Mouse (Mus musculus) CH12.LX (cell line): ENCODE results near the gene Olfr531. TPM values are rescaled to one million over a fixed set of nuclear protein-coding genes. Genes with fewer than 3 reads are reported as not detected.

Source experiments
- DNase-seq: peaks from one replicate; pipeline ENCODE4 v3.0.0-alpha.2; 2013; ENCODE audit errors: extremely low read depth
- H3K27ac ChIP-seq: 2 replicates; pipeline ENCODE4 v1.5.1; 2012; ENCODE audit warnings: low read depth, mild to moderate bottlenecking, control low read depth, moderate library complexity; ENCODE audit not compliant: insufficient read depth
- H3K27me3 ChIP-seq: replicated peaks from 2 replicates; pipeline ENCODE3; 2012; ENCODE audit warnings: inconsistent platforms
- H3K36me3 ChIP-seq, 2 experiments: replicated peaks in 1 of 2; 2 replicates each; pipeline versions ENCODE3 to v1.6.1; 2012; ENCODE audit warnings: inconsistent platforms in 1 of 2, low read length in 1 of 2, mild to moderate bottlenecking in 1 of 2, mixed read lengths in 1 of 2, moderate library complexity in 1 of 2; ENCODE audit not compliant: control insufficient read depth in 1 of 2, insufficient read depth in 1 of 2
- H3K4me1 ChIP-seq, 2 experiments: 2 replicates each; pipeline ENCODE4 v1.6.1; 2012; ENCODE audit warnings: inconsistent platforms in 1 of 2, moderate library complexity in 1 of 2; ENCODE audit not compliant: insufficient read depth in 2 of 2, control insufficient read depth in 1 of 2
- H3K4me2 ChIP-seq: 2 replicates; pipeline ENCODE4 v1.6.1; 2012; ENCODE audit warnings: low read depth, mild to moderate bottlenecking, control low read depth; ENCODE audit not compliant: poor library complexity, insufficient read depth, severe bottlenecking
- H3K4me3 ChIP-seq, 3 experiments: fragments of 150-350 bp in 1 of 3; sonication (generic) in 1 of 3; replicated peaks in 1 of 3; 2 replicates each; pipeline versions ENCODE3 to v1.5.1; 2011 to 2012; ENCODE audit warnings: low read depth in 2 of 3, low read length in 2 of 3, mild to moderate bottlenecking in 2 of 3, moderate library complexity in 2 of 3, control low read depth in 1 of 3, improper control_type of control experiment in 1 of 3, inconsistent platforms in 1 of 3, mixed read lengths in 1 of 3; ENCODE audit not compliant: poor library complexity in 1 of 3
- H3K79me2 ChIP-seq: replicated peaks from 2 replicates; pipeline ENCODE4 v1.6.1; 2012; ENCODE audit warnings: mild to moderate bottlenecking, moderate library complexity; ENCODE audit not compliant: control insufficient read depth, poor library complexity, insufficient read depth, severe bottlenecking; ENCODE audit errors: extremely low read depth
- H3K9ac ChIP-seq: 2 replicates; pipeline ENCODE4 v1.6.1; 2012; ENCODE audit warnings: low read depth, mild to moderate bottlenecking, control low read depth, moderate library complexity; ENCODE audit not compliant: insufficient read depth
- H3K9me3 ChIP-seq: replicated peaks from 2 replicates; pipeline ENCODE3; 2012; ENCODE audit warnings: low read length, inconsistent platforms, mixed read lengths
- BHLHE40 ChIP-seq: IDR thresholded peaks from 2 replicates; pipeline ENCODE4 v1.6.1; 2011; ENCODE audit warnings: mild to moderate bottlenecking, low read depth, low read length, improper control_type of control experiment
- CHD1 ChIP-seq: IDR thresholded peaks from 2 replicates; pipeline ENCODE4 v1.6.1; 2012; ENCODE audit warnings: low read depth, low read length, improper control_type of control experiment, inconsistent platforms
- CHD2 ChIP-seq: IDR thresholded peaks from 2 replicates; pipeline ENCODE4 v1.6.1; 2011; ENCODE audit warnings: low read length, improper control_type of control experiment
- CTCF ChIP-seq, 2 experiments: IDR thresholded peaks in 1 of 2; conservative IDR thresholded peaks in 1 of 2; 2 replicates each; pipeline ENCODE4 v1.5.1; 2011 to 2012; ENCODE audit warnings: low read depth in 2 of 2, low read length in 2 of 2, improper control_type of control experiment in 1 of 2, inconsistent platforms in 1 of 2, mild to moderate bottlenecking in 1 of 2, moderate library complexity in 1 of 2
- E2F4 ChIP-seq: IDR thresholded peaks from 2 replicates; pipeline ENCODE4 v1.6.1; 2011; ENCODE audit warnings: low read depth, low read length, improper control_type of control experiment; ENCODE audit not compliant: insufficient replicate concordance
- ELF1 ChIP-seq: IDR thresholded peaks from 2 replicates; pipeline ENCODE4 v1.6.1; 2014; ENCODE audit warnings: low read depth, mild to moderate bottlenecking, inconsistent platforms, low read length, improper control_type of control experiment
- ETS1 ChIP-seq: conservative IDR thresholded peaks from 2 replicates; pipeline ENCODE4 v1.6.1; 2012; ENCODE audit warnings: low read depth, mild to moderate bottlenecking, inconsistent platforms, low read length, improper control_type of control experiment, moderate library complexity
- JUN ChIP-seq: IDR thresholded peaks from 2 replicates; pipeline ENCODE4 v1.6.1; 2011; ENCODE audit warnings: low read depth, mild to moderate bottlenecking, low read length, improper control_type of control experiment, moderate library complexity; ENCODE audit not compliant: insufficient read depth
- JUND ChIP-seq: conservative IDR thresholded peaks from 2 replicates; pipeline ENCODE4 v1.6.1; 2011; ENCODE audit warnings: low read depth, low read length, improper control_type of control experiment
- KAT2A ChIP-seq: IDR thresholded peaks from 2 replicates; pipeline ENCODE4 v1.6.1; 2012; ENCODE audit warnings: low read length, improper control_type of control experiment, inconsistent platforms; ENCODE audit not compliant: insufficient replicate concordance
- MAX ChIP-seq: IDR thresholded peaks from 2 replicates; pipeline ENCODE4 v1.6.1; 2011; ENCODE audit warnings: low read length, improper control_type of control experiment
- MAZ ChIP-seq: IDR thresholded peaks from 2 replicates; pipeline ENCODE4 v1.6.1; 2012; ENCODE audit warnings: low read depth, mild to moderate bottlenecking, inconsistent platforms, low read length, improper control_type of control experiment, moderate library complexity
- MXI1 ChIP-seq: IDR thresholded peaks from 2 replicates; pipeline ENCODE4 v1.6.1; 2011; ENCODE audit warnings: mild to moderate bottlenecking, low read depth, low read length, improper control_type of control experiment
- MYC ChIP-seq: IDR thresholded peaks from 2 replicates; pipeline ENCODE4 v1.6.1; 2011; ENCODE audit warnings: low read depth, mild to moderate bottlenecking, improper control_type of control experiment, low read length
- NELFE ChIP-seq: IDR thresholded peaks from 2 replicates; pipeline ENCODE4 v1.6.1; 2011; ENCODE audit warnings: low read depth, low read length, improper control_type of control experiment
- PAX5 ChIP-seq: IDR thresholded peaks from 2 replicates; pipeline ENCODE4 v1.6.1; 2012; ENCODE audit warnings: low read length, inconsistent platforms, mixed read lengths
- POLR2A ChIP-seq: IDR thresholded peaks from 2 replicates; pipeline ENCODE4 v1.6.1; 2011; ENCODE audit warnings: low read depth, mild to moderate bottlenecking, improper control_type of control experiment, low read length
- POLR2AphosphoS2 ChIP-seq: IDR thresholded peaks from 2 replicates; pipeline ENCODE4 v1.6.1; 2011; ENCODE audit warnings: low read depth, low read length, improper control_type of control experiment
- RCOR1 ChIP-seq: conservative IDR thresholded peaks from 2 replicates; pipeline ENCODE4 v1.6.1; 2012; ENCODE audit warnings: low read depth, mild to moderate bottlenecking, inconsistent platforms, low read length, improper control_type of control experiment
- SIN3A ChIP-seq: IDR thresholded peaks from 2 replicates; pipeline ENCODE4 v1.6.1; 2012; ENCODE audit warnings: low read length, improper control_type of control experiment, inconsistent platforms
- TBP ChIP-seq: conservative IDR thresholded peaks from 2 replicates; pipeline ENCODE4 v1.6.1; 2011; ENCODE audit warnings: low read depth, low read length, improper control_type of control experiment
- TCF12 ChIP-seq: IDR thresholded peaks from 2 replicates; pipeline ENCODE4 v1.6.1; 2014; ENCODE audit warnings: low read depth, mild to moderate bottlenecking, inconsistent platforms, low read length, improper control_type of control experiment
- UBTF ChIP-seq: IDR thresholded peaks from 2 replicates; pipeline ENCODE4 v1.6.1; 2012; ENCODE audit warnings: low read depth, mild to moderate bottlenecking, inconsistent platforms, low read length, improper control_type of control experiment, moderate library complexity
- USF1 ChIP-seq: IDR thresholded peaks from 2 replicates; pipeline ENCODE4 v1.6.1; 2014; ENCODE audit warnings: low read depth, mild to moderate bottlenecking, inconsistent platforms, low read length, improper control_type of control experiment
- ZKSCAN1 ChIP-seq: IDR thresholded peaks from 2 replicates; pipeline ENCODE4 v1.6.1; 2012; ENCODE audit warnings: low read depth, inconsistent platforms, low read length, improper control_type of control experiment, borderline replicate concordance
- ZNF384 ChIP-seq: IDR thresholded peaks from 2 replicates; pipeline ENCODE4 v1.6.1; 2012; ENCODE audit warnings: low read depth, low read length, improper control_type of control experiment, inconsistent platforms
- dilution Hi-C: fragments of 300-500 bp; cut with MboI; formaldehyde crosslinking; loops from 2 replicates; pipeline ENCODE4 v1.14.3; 2020; ENCODE audit warnings: low sequenced_read_pairs; ENCODE audit not compliant: extremely low pct_unique_long_range_greater_than_20kb, extremely low pct_ligation_motif_present
- in situ Hi-C: fragments of 300-500 bp; cut with MboI; formaldehyde crosslinking; loops from 3 replicates; pipeline ENCODE4 v1.14.3; 2019; ENCODE audit warnings: low sequenced_read_pairs, low pct_ligation_motif_present, low pct_unique_long_range_greater_than_20kb, mixed read lengths
- polyA plus RNA-seq: library from polyadenylated mRNA; unstranded; fragments of >175 nt; gene quantifications from 2 replicates; pipeline ENCODE4 v1.2.1, GENCODE M21; 2012; ENCODE audit warnings: low read depth; ENCODE audit not compliant: insufficient read length
- total RNA-seq, 2 experiments: library from RNA; depleted of rRNA; stranded (reverse); fragments of 300-350 nt in 1 of 2; fragments of >200 nt in 1 of 2; gene quantifications; 2 replicates each; pipeline ENCODE4 v1.2.3; 2012 to 2014

Olfr531 gene
- total and polyA plus RNA-seq, 3 experiments: not detected

DNA sequence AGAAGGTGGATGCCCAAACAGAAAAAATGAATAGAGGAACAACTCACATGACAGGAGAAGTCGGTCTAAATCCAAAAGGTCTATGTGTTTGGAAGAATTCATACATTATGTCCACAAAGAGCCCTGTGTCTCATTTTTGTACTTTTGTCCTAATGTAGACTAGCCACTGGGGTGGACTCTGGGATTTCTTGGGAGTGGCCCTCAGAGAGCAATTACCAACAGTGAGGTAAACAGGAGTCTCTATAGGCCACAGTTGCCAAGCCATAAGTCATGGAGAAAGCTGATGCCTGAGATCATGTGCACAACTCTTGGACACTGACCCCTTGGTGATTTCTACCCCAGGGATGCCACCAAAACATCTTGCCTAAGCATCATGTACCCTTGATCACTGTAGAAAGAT, 18.8 kb upstream of the Olfr531 start, which contains the start of gene Olfr532:
TSS of gene Olfr532 (minus strand) at position 101 of the 400 bp plus-strand sequence.
- Histone ChIP-seq H3K27ac (no peak within 1 kb of the TSS), H3K4me1 (no peaks in the 10 kb centered on the region), H3K36me3 (no peaks in the 10 kb centered on the region), H3K4me3 (no peak within 1 kb of the TSS), H3K27me3 (peaks cover 32% of the 10 kb centered on the region), H3K79me2 (no peaks in the 10 kb centered on the region), H3K9ac (no peak within 1 kb of the TSS), H3K4me2 (no peak within 1 kb of the TSS), H3K9me3 (no peaks in the 10 kb centered on the region)
- in situ Hi-C loops: no loop called here
- DNase-seq: no peak
- TF ChIP-seq TCF12: no peak
- TF ChIP-seq UBTF: no peak
- dilution Hi-C loops: no loop called here

DNA sequence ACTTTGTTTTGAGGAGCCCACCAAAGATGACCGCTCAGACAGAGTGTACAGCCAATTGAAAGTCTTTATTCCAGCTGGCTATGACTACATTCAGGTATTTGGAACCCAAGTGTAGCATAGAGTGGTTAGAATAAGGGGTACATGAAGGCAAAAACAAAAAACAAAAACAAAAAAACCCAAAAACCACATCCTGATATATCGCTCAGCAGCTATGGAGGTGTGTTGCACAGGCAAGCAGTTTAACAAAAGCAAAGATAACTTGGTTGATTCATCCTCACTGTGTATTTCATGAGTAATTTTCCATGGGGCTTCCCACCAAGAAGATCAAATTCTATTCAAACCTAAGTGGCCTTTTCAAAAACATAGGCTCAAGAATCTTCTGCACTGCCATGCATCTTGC, 25.8 kb downstream of the Olfr531 start:
- Histone ChIP-seq H3K9me3 (no peaks in the 10 kb centered on the region), H3K79me2 (no peaks in the 10 kb centered on the region), H3K4me2 (no peak overlapping the region), H3K9ac (no peak overlapping the region), H3K27ac (no peak overlapping the region), H3K36me3 (no peaks in the 10 kb centered on the region), H3K27me3 (peaks cover 49% of the 10 kb centered on the region), H3K4me3 (no peak overlapping the region), H3K4me1 (no peaks in the 10 kb centered on the region)
- DNase-seq: no peak
- in situ Hi-C loops: no loop called here
- dilution Hi-C loops: no loop called here
- TF ChIP-seq TCF12 (no peak), ZKSCAN1 (no peak), KAT2A (no peak), MAZ (no peak), SIN3A (no peak), UBTF (no peak), POLR2AphosphoS2 (no peak), ETS1 (no peak), ZNF384 (no peak), NELFE (no peak), MYC (no peak), JUND (no peak), MAX (no peak), CTCF (conservative IDR thresholded peaks at IDR 0.05 in 1 of 2, IDR thresholded peaks at IDR 0.05 in 1 of 2; ENCODE audit: low read depth in 2 of 2, low read length in 2 of 2) (no peak), BHLHE40 (no peak)
- TF ChIP-seq, all 38 proteins: peak for 0

DNA sequence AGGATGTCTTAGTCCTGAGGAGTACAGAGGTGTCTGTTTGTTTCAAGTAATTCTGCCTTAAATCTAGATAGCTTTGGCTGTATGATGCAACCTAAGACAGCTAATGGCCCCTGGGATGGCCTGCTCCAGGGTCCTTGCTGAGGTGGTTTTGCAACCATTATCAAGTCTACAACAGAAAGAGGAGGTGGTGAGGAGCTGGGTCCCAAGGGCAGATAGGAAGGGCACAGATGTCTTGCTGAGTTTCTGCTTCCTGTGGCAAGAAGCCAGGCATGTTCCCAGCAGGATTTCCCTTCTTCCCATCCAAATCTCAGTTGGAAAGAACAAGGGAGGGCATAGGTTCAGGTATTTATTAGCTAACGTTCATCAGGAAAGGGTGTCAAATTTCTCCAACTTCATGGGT, 26.5 kb downstream of the Olfr531 start, which contains the start of gene Olfr530:
TSS of gene Olfr530 (minus strand) at position 101 of the 400 bp plus-strand sequence.
- no peak for DNase-seq
- Histone ChIP-seq H3K9ac (no peak within 1 kb of the TSS), H3K27ac (no peak within 1 kb of the TSS), H3K4me2 (no peak within 1 kb of the TSS), H3K4me1 (no peaks in the 10 kb centered on the region), H3K4me3 (no peak within 1 kb of the TSS), H3K27me3 (peaks cover 50% of the 10 kb centered on the region), H3K36me3 (no peaks in the 10 kb centered on the region), H3K79me2 (no peaks in the 10 kb centered on the region), H3K9me3 (no peaks in the 10 kb centered on the region)
- dilution Hi-C loops (no loop called here), in situ Hi-C loops (no loop called here)
- TF ChIP-seq KAT2A (no peak), CHD2 (no peak), PAX5 (no peak), CTCF (conservative IDR thresholded peaks at IDR 0.05 in 1 of 2, IDR thresholded peaks at IDR 0.05 in 1 of 2; ENCODE audit: low read depth in 2 of 2, low read length in 2 of 2) (no peak), ELF1 (no peak), E2F4 (no peak), MAZ (no peak), USF1 (no peak), JUN (no peak), MYC (no peak), CHD1 (no peak), TBP (no peak), MAX (no peak), ETS1 (no peak), TCF12 (no peak), RCOR1 (no peak), NELFE (no peak), POLR2A (no peak), MXI1 (no peak), BHLHE40 (no peak)
